Mouse (Mus musculus) mature B cell (primary cell): ENCODE results near the gene Vars2.

Experiments
- in situ Hi-C: fragments of 300-500 bp; cut with MboI; formaldehyde crosslinking; loops from 2 replicates; pipeline ENCODE4 v1.14.3; 2019

The Vars2 gene

DNA sequence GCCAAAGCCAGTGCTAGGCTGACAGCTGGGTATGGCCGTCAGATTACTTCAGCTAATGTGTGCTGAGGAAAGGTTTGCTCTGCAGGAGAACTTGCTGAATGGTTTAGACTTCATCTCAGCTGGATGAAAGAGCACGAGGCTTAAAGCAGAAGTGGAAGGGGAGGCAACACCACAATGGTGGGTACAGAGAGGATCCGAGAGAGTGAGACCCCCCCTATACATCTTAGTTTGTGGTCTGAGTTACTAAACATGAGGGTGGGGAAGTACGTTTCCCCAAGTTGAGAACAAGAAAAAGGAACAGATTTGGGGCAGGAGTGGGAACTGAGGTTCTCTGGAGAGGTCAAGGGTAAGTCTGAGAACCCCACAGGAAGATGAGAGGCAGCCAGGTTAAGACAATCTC is 25.0 kb upstream of the Vars2 start:
- in situ Hi-C loops: no loop called here

DNA sequence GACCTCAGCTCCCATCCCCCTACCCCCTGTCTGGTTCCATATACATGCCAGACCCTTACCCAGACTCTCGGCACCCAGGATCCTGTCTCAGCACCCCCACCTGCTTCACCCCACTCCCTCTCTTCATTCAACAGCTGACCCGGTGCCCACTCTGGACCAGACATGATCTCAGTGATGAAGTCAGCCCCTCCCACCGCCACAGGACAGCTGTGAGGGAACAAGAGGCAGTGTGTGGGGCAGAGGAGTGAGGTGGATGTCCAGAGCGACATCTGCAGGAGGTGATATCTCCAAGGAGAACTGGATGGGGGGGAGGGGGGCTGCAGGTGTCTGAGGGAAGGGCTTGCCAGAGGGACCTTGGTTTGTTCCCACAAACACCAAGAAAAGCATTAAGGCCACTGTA is 24.4 kb upstream of the Vars2 start:
- in situ Hi-C loops: no loop called here

DNA sequence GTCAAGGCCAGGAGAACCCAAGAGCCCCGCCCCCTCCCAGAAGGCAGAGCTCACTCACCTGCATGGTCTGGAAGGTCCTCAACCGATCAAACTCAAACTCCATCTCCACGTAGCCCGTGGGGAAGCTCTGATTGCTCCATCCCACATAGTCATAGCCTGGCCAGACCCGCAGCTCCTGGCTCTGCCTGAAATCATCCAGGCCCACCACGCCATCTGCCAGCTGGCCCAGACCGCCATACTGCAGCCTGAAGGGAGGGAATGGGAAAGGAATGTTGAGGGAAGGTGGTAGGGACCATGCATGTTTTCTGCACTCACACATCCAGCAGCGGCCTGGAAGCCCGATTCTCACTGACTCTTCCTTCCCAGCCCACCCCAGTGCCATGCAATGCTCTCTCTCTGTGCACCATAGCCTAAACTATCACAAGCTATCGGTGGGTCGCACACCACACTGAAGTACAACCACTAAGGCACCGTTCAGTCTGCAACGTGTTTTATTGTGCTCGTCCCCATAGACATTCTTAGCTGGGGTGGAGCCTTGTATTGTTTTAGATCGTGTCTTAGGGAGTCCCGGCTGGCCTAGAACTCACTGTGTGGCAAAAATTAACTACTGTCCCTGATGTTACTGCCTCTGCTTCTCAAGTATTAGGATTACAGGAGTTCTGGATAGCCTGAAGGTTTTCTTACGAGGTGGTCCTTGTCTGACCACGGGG is 22.7 kb upstream of the Vars2 start:
- in situ Hi-C loops: no loop called here

DNA sequence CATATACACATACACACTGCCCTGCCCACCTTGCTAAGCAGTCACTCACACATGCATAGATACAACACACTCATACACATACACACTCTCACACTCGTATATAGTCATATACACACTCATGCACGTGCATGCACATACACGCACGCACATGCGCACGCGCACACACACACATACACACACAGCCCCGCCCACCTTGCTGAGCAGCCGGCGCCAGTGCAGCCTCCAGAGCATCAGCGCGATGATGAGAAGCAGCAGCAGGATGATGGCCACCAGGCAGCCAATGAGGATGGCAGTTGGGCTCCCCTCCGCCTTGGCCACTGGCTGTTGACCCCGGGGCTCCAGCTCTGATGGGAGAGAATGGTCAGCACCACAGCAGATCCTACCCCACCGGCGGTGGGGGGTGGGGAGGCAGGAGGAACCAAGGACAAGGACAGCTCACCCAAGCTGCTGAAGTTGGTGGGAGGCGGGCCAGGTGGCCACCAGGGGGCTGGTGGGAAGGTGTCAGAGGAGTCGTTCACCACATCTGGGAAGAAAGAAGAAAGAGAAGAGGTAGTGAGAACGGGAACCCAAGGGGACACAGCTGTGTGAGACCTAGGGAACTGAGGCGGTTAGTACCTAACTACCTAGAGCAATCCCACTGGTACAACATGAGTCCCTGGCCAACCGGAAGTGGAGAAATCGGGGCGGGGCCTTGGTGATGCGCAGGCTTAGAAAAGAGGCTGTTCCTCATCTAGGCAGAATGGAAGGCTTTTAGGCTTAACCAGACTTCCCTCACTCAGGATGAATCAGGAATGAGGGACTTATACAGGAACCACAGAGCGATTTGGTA is 21.2 kb upstream of the Vars2 start:
- in situ Hi-C loops: no loop called here

DNA sequence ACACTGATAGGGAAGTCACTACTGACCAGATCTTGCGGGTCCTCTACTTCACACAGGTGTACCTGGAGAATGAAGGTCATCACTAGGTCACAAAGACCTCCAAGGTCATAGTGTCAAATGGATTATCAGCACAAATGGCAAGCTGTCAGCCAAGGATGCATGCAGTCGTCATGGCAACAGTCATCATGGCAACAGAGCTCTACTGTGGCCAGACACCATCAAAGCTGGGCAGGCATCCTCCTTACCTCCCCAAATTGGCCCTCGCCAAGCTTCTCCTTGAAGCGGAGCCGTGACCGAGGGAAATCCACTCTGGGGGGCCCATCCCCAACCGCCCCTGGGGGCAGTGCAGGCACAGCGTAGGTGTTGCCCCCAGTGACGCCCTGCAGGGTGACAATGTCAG is 17.7 kb upstream of the Vars2 start:
- in situ Hi-C loops: no loop called here

DNA sequence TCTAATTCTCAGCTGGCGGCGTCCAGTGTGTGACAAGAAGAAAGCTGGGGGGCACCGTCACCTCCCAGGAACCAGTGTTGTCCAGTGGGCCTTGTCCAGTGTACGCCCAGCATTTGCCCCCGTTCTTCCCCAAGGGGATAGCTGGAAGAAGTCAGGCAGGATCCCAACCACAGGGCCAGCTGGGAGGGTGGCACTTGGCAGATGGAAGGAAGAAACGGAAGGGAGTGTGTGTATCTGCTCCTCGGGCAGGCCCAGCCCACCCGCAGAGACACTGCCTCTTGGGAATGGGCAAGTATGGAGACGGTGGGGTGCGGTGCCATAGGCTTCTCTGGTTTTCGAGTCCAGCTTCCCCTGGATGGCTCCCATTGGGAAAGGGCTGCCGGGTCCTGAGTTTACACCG is 14.6 kb upstream of the Vars2 start:
- in situ Hi-C loops: no loop called here

DNA sequence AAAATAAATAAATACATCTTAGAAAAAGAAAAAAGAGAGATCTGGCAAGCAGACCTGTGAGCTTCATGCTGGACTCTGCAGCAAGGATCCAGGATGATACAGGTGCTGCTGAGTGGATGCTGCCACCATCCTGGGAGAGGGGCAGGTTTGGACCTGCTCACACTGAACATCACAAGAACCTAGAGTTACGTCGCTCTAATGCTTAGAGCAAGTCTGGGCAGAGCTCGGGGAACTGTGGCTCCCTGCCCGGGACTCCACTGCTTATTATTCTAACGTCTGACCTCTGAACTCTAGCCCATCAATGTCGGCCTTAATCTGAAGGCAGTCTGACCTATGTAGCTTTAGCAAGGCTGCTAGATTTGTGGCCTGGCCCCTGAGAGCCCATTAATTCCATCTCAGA is 13.2 kb upstream of the Vars2 start:
- in situ Hi-C loops: no loop called here

DNA sequence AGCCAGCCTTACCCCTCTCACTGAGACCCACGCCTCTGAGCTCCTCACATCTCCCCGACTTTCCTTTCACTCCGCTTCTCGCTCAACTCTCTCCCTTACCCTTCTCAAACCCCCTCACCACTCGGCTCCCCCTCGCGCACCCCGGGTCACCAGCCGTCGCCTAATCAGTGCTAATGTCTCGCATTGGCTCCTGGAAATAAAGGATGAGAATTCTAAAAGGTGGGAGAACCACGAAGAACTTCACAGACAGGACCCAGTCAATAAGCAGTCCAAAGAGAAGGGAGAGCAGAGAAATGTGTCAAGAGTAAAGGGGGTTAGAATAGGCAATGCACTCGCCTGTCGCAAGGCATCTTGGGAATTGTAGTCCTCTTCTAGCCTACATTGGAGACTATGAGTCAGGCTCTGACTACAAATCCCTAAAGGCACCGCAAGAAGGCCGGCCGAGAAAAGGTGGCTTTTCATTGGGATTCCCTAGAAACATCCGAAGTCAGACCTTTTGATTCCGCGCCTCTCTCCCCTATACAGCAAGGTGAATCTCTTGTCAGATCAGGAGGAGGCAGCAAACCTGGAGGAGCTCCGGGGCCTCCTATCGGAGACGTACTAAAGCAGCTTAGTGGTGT is 6.1 kb upstream of the Vars2 start, which contains the start of gene Gtf2h4:
TSS of gene Gtf2h4 (minus strand) at position 324 of the 620 bp plus-strand sequence.
- in situ Hi-C loops: no loop called here

DNA sequence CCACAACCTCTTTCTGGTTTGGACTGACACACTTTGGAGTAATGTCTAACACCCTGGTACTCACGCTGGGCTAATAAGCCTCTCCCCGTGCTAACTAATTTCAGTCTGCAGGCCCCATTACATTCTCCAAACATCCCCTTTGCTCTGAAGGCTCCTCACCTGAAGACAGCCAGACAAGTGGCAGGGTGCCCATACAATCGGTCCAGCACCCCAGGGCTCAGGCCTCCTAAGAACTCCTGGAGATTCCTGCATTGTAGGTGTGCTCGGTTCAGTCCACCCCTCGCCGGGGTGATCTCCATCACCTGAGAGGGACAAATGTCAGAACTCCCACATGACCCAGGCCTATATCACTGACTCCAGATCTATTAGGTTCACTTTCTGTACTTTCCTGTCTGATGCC is 5.1 kb upstream of the Vars2 start:
- in situ Hi-C loops: no loop called here

DNA sequence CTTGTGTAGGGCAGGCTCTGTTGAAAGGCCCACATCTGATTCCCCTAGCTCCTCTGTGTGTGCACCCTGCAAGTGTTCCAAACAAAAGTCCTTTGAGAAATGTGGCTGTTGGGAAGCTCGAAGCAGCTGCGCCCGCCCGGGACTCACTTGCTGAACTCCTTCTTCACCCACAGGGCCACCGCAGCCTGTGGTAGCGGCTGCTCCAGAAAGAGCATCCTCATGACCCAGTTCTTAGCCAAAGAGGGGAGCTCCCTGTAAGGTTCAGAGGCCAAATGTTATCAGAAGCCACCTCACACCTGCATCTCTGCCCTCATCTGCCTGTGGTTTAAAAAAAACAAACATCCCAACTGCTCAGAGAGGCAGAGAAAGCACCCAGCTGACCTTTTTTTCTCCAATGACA is 4.5 kb upstream of the Vars2 start:
- in situ Hi-C loops: no loop called here

DNA sequence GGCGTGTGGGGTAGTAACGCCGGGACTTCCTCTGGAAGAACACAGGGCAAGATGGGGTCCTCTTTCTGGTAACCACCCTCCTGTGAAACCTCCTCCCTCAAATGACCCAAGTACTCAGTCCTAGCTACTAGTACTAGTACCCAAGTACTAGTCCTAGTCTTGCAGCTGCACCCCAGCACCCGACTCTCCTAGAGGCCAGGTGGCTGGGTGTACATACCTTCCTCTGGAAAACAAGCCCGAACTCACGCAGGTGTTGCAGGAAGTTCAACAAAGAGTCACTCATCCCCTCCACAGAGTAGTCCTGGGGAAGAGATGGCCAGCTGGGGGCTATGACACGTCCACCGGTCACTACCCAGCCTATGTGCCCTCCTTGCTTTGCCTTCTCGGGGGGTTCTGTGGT is 2.3 kb upstream of the Vars2 start:
- in situ Hi-C loops: no loop called here

DNA sequence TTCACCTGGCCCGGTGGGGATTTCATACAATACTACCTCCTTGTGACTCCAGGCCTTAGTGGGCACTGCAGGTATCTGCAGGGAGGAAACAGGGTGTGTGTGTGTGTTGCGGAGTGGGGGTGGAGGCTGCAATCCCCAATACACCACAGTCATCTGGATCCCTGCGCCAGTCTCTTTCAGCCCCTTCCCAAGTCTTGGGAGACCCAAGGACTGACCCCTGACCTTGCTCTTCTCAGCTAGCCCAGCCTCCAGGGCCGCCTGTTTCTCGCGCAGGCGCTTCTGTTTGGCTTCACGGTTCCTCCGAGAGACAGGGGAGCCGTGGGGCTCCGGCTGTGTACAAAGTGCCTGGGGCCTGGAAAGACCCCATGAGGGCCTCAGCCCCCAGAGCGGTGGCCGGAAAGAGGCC is 538 bp downstream of the Vars2 start:
- in situ Hi-C loops: no loop called here

DNA sequence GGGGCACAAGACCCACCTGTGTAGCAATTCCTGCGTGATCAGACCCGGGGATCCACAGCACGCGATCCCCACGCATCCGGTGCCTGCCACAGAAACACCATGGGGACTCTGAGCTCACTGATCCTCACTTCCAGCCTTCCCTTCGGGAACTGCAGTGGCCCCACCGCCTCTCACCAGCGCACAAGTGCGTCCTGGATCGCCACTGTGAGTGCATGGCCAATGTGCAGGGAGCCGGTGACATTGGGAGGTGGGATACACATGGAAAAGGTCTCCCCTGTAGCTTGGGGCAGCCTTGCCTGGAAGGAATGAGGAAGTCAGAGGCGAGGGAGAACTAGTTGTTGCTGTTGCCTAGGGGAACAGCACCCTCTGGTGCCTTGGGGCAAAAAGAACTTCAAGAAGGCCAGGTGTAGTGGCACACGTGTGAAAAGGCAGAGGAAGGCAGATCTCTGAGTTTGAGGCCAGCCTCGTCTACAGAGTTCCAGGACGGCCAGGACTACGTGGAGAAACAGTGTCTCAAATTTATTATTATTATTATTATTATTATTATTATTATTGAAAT is 1.4 kb downstream of the Vars2 start:
- in situ Hi-C loops: no loop called here

DNA sequence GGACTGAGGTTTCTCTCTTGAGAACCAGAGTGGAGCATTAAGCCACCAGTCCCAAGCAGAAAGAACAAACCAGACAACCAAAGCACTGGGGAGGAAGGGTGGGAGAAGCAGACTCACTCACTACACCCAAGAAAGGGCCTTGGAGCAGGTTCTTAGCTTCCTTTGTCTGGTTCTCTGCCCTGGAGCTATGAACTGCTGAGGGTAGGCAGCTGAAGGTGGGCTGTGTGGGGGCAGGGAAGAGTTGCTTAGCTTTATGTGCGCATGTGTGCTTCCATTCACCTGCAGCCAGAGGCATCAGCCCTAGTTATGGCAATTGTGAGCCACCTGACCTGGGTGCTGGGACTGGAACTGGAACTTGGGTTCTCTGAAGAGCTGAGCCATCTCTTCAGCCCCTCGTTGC is 14.3 kb downstream of the Vars2 start:
- in situ Hi-C loops: no loop called here

DNA sequence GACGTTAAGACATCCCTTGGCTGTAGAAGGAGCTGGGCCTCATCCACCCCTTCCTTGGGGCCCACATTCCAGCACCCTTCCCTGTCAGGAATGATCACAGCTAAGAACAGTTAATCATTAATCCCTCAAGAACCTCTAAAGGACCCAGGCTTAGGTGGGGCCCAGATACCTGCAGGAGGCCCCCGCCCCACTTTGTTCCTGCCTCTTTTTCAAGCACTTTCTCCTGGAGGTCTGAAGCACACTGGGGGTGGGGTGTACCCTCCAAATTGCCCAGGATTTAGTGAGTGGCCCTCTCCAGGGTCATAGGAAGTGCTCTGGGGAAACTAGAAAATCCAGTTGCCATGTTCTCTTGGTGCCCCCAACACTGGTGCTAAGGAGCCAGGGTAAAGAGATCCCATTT is 18.0 kb downstream of the Vars2 start:
- in situ Hi-C loops: no loop called here

DNA sequence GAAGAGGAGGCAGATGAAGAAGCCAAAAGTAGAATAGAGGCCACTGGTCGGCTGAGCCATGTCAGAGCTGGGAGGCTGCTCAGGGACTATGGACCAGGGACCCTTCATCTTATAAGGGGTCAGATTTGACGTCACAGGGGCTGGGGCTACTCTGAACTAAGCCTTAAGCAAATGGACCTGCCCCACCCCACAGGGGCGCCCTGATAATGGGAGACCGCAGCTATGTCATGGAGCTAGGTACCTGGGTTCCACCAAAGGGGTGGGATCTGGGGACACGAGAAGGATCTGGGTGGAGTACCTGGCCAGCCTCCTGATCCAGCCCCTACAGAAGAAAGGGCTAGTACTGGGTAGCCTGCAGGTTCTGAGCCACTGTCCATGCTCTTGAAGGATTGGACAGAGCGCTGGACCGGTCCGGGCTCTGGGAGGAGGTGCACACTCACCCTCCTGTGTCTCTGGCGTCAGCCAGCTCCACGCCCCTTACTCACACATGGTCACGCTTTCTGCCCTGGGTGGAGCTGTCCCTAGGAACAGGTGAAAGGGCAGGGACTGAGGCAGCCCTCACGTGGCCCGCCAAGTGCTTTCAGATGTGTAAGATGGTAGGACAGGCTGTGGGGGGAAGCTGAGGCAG is 23.7 kb downstream of the Vars2 start, which contains the start of gene Mucl3:
TSS of gene Mucl3 (minus strand) at position 87 of the 628 bp plus-strand sequence.
- in situ Hi-C loops: no loop called here

DNA sequence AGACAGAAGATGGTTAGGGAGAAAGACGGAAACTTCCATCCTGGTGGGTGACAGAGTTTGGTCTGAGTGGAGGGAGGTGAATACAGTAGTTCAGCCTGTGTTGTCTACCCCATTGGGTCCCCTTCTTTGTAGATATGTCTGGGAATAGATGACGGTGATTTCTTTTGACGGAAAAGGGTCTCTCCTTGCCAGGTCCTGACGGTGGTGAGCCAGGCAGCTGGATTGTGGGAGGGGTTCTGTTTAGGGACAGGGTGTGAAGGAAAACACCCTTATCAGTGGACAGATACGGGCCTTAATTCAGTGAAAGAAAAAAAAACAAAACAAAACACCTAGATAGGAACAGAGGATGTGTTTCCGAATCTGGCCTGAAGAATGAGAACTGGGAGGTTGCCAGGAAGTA is 28.0 kb downstream of the Vars2 start:
- in situ Hi-C loops: no loop called here

DNA sequence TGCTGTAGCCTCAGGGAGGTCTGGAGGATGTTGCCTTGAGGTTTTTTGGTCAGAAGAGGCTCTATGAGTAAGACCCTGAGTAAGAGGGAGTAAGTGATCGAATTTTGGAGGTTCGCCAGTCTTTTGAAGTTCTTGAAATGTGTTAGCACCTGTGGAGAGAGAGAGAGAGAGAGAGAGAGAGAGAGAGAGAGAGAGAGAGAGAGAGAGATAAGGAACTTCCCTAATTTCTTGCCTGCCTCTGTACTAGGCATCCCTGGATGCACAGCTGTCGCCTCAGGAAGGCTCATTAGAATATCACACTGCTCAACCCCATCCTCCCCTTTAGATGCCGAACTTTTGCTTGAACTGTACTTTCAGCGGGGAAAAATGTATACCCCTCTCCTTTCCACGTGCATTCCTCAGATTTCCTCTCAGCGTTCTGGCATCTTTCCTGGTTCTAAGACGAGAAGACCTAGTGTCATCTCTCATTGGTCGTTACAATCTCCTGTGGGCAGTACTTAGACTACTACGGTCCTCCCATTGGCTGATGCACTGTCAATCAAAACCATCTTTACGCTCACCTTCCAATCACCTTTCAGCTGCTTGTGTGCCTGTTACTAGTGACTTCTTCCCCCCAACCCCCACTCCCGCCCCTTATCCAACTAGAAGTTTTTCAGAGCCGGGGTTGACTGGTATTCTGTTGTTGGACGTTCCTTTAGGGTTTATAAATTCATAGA is 28.8 kb downstream of the Vars2 start:
- in situ Hi-C loops: no loop called here

DNA sequence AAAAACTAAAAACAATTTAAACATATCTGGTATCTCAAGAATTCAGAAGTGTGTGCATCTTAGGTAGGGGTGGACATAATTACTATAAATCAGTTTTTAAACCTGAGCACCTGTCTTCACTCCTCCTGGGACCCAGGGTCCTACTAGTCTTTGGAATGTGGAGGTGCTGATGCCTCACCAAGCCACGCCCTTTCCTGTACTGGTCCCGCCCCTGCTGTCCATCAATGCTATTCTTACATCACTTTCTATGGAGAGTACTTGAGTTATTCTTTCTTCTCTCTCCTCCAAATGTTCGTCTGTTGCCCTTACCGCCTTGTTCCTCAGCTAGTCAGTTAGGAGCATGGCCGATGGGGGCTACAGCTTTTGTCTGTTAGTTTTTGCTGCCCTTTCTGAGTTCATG is 31.0 kb downstream of the Vars2 start:
- in situ Hi-C loops: no loop called here

DNA sequence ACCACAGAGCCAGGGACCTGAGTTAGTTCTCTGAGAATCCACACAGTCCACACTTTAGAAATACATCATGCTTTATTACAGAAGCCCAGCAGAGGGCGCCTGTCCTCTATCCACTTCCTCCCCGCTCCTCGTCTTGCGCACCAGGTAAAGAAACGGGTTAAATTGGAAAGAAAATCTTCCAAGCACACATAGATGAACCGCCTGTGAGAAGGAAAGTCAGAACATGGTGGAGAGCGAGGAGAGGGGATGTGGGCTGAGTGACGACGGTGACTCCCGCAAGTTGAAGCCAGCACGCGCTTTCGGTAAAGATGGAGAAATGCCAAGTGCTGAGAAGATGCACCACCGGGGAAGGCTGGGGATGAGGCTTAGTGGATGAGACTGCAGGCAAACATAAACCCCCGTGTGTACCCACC is 31.7 kb downstream of the Vars2 start:
- in situ Hi-C loops: no loop called here

DNA sequence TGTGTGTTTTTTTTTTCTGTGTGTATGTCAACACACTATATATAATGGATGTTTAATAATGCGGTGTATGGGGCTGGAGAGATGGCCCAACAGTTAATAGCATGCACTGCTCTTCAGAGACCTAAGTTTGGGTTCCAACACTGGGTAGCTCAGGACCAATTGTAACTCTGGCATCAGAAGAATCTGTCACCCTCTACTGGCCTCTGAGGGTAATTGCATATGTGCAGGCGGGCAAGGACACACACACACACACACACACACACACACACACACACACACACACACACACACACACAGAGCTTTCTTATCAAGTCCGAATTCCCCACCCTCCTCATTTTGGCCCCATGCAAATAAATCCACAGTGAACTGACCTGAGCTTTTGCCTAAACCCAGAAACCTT is 32.2 kb downstream of the Vars2 start:
- in situ Hi-C loops: no loop called here
